Mouse (Mus musculus) G1E (cell line): ENCODE measurements around the gene Dennd1c. TPM values are rescaled to one million over a fixed set of nuclear protein-coding genes. Genes with fewer than 3 reads are reported as not detected.

Experiments used
- ATAC-seq: 2 replicates; pipeline ENCODE4 v1.8.0; 2016; ENCODE audit warnings: mild to moderate bottlenecking; ENCODE audit not compliant: insufficient number of reproducible peaks, poor library complexity, low FRiP score, severe bottlenecking; ENCODE audit errors: extremely low read depth
- DNase-seq: peaks from one replicate; pipeline ENCODE4 v3.0.0; 2012; ENCODE audit warnings: low spot score
- H3K27me3 ChIP-seq: 2 replicates; pipeline ENCODE4 v1.6.1; 2012; ENCODE audit warnings: mild to moderate bottlenecking, low read length, inconsistent platforms; ENCODE audit not compliant: insufficient read depth
- H3K36me3 ChIP-seq: replicated peaks from 2 replicates; pipeline ENCODE3; 2012; ENCODE audit warnings: mild to moderate bottlenecking, inconsistent platforms
- H3K4me1 ChIP-seq: 2 replicates; pipeline ENCODE4 v1.6.1; 2012; ENCODE audit warnings: low read depth, low read length, inconsistent platforms, mixed read lengths; ENCODE audit not compliant: insufficient read depth
- H3K4me3 ChIP-seq: 2 replicates; pipeline ENCODE4 v1.5.1; 2012; ENCODE audit warnings: low read depth, mild to moderate bottlenecking, inconsistent platforms, low read length, moderate library complexity, mixed read lengths
- H3K9me3 ChIP-seq: replicated peaks from 2 replicates; pipeline ENCODE4 v1.6.1; 2012; ENCODE audit warnings: inconsistent platforms
- CTCF ChIP-seq: IDR thresholded peaks from 2 replicates; pipeline ENCODE4 v1.5.1; 2012; ENCODE audit warnings: low read depth, low read length, inconsistent platforms, mixed read lengths
- GATA1 ChIP-seq: IDR thresholded peaks from 2 replicates; pipeline ENCODE4 v1.6.1; 2012; ENCODE audit warnings: borderline replicate concordance, low read length, inconsistent platforms, mixed read lengths
- GATA2 ChIP-seq: IDR thresholded peaks from 2 replicates; pipeline ENCODE4 v1.6.1; 2012; ENCODE audit warnings: low read depth, low read length, inconsistent platforms, borderline replicate concordance
- POLR2AphosphoS5 ChIP-seq: IDR thresholded peaks from 2 replicates; pipeline ENCODE4 v1.6.1; 2012; ENCODE audit warnings: low read depth, low read length, inconsistent platforms; ENCODE audit not compliant: insufficient replicate concordance
- TAL1 ChIP-seq: conservative IDR thresholded peaks from 2 replicates; pipeline ENCODE4 v1.6.1; 2012; ENCODE audit warnings: low read depth, low read length, inconsistent platforms, mixed read lengths
- polyA plus RNA-seq: library from polyadenylated mRNA; stranded (reverse); fragments of >175 nt; gene quantifications from 2 replicates; pipeline ENCODE4 v1.2.3, GENCODE M21; 2012
- total RNA-seq, 2 experiments: library from RNA; stranded (forward) in 1 of 2; stranded (reverse) in 1 of 2; fragments of 200-1000 nt in 1 of 2; fragments of >200 nt in 1 of 2; fragmentation: Nextera tagmentation in 1 of 2; gene quantifications; 2 replicates each; pipeline ENCODE4 v1.2.3; 2014 to 2017

The Dennd1c gene
- total and polyA plus RNA-seq, 3 experiments = 13.4 to 39.7 (median 24.6) TPM

DNA sequence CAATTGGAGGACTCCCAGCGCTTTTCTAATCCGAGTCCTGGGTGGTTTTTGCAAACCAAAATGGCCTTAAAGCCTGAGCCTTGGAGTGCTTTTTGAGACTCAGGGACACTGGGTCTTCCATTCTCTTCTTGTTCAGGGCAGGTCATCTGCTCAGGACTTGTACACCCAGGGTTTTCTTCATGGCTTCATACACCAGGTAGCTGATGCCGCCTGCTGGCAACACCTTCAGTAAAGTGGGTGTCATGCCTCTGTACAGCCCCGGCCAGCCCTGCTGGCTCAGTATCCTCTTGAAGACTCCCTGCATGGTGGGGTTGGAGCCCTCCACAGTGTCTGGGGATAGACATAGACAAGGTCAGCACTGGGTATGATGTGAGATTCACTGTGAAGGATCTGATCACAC is 45.5 kb downstream of the Dennd1c start:
- DNase-seq = no peak
- no peaks in the 10 kb centered on the region for H3K9me3 ChIP-seq
- H3K4me3 ChIP-seq = peak overlapping the region; percentile 5; the same call in 1 of the 2 replicates

DNA sequence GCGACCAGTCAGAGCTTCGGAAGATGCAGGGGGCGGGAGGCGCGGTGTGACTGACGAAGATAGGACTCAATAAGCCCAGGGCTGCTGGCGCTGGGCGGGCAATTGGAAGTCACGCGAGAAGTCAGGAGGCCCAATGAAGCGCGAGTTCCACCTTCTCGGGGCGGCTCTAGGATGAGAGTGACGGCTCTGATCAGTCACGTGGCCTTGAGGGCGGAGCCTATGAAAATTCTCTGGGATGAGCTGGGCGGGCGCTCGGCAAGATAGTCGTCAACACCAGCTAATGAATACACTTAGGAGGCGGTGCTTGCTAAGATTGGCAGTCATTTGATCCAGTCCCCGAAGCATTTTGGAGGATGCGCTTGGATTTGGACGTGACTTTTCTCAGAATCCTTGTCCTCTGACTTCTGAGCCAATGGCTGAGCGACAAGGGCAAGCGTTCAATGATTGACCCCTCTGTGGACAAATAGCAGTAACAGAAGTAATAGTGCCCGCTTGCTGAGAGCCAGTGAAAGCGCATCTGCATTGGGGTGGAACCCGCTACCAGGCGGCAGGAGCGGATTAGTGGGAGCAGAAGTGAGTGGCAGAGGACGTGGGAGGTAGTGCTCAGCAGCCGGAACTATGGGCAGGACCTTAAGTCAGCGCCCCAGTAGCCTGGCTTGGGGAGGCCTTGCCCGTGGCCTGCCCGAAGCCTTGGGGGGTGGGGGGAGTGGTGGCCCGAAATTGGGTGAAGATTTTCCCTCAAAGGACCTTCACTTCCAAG is 46.5 kb downstream of the Dennd1c start:
- H3K4me1 ChIP-seq = peaks cover 46% of the 10 kb centered on the region
- H3K4me3 ChIP-seq = peak overlapping the region; percentile 87
- no peaks in the 10 kb centered on the region for H3K9me3 ChIP-seq
- H3K27me3 ChIP-seq = peaks cover 6% of the 10 kb centered on the region
- peaks cover 33% of the 10 kb centered on the region for H3K36me3 ChIP-seq
- DNase-seq (peak; percentile 97), ATAC-seq (peak; percentile 82)
- TF ChIP-seq TAL1 = no peak
- TF ChIP-seq GATA1 = no peak
- TF ChIP-seq CTCF = no peak
- TF ChIP-seq POLR2AphosphoS5 = no peak
- TF ChIP-seq GATA2 = no peak

More for the DNA sequence above, 45.5 kb downstream of the Dennd1c start:
- Histone ChIP-seq H3K27me3 (peaks cover 8% of the 10 kb centered on the region), H3K36me3 (peaks cover 22% of the 10 kb centered on the region), H3K4me1 (peaks cover 37% of the 10 kb centered on the region)
- no peak for TF ChIP-seq GATA2
- TF ChIP-seq CTCF = no peak
- TF ChIP-seq TAL1 = no peak
- TF ChIP-seq POLR2AphosphoS5 = no peak
- no peak for TF ChIP-seq GATA1
- no peak for ATAC-seq

DNA sequence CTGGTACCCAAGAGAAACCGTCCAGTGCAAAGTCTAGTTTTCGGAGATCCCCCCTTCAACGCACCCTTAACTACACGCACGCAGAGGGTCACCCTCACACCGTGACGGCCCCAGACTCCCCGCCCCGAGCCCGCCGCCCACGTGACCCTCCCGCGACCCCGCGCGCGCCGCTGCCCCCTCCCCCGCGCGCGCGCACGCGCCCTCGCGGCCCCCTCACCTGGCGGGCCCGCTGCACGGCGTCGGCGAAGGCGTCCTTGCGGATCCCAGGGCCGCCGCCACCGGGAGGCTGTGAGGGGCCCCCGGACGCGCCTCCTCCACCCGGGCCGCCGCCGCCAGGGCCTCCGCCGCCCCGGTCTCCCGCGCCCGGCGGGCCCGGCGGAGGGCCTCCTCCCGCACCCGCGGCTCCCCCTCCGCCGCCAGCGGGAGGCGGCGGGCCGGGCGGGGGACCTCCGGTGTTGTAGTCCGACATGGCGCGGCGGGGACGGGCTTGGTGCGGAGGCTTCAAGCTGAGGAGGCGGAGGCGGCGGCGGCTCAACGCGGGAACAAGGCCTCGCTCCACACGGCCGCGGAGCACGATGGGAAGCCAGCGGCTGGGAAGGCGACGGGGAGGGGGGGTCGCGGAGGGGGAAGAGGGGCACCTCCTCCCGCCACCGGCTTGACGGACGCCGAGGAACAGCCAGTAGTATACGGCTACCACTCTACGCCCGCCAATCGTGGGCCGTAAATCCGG is 47.2 kb downstream of the Dennd1c start, which contains the start of gene Khsrp:
Gene Khsrp (minus strand): TSS at position 592 of the 730 bp plus-strand sequence.
- no peaks in the 10 kb centered on the region for H3K9me3 ChIP-seq
- peaks cover 54% of the 10 kb centered on the region for H3K4me1 ChIP-seq
- no peak for ATAC-seq
- peaks cover 40% of the 10 kb centered on the region for H3K36me3 ChIP-seq
- TF ChIP-seq CTCF = no peak
- DNase-seq = peak; percentile 60
- H3K27me3 ChIP-seq = peaks cover 3% of the 10 kb centered on the region
- H3K4me3 ChIP-seq = peak within 1 kb of the TSS; percentile 87

DNA sequence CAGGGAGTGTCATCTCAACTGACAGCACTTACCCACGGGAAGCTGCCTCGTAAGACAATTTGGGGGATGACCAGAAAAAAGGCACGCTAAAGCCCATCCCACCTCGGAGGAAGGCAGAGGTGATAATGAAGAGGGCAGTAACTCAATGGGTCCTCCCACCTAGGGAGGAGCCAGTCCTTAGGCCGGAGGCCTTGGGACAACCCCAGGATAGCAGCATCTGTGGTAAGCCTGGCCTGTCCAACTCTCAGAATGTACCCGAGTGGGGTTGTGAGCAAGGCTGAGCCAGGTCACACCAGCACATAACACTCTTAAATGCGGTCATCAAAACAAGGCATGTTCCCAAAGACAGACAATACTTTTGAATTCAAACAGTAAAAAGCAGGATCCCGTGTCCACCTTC is 48.6 kb downstream of the Dennd1c start:
- Histone ChIP-seq H3K27me3 (peaks cover 1% of the 10 kb centered on the region; the same call in 1 of the 2 replicates), H3K4me1 (peaks cover 64% of the 10 kb centered on the region), H3K4me3 (peak overlapping the region; percentile 87), H3K9me3 (no peaks in the 10 kb centered on the region), H3K36me3 (peaks cover 54% of the 10 kb centered on the region)
- ATAC-seq (no peak), DNase-seq (no peak)
- TF ChIP-seq GATA2 = no peak
- TF ChIP-seq GATA1 = no peak

DNA sequence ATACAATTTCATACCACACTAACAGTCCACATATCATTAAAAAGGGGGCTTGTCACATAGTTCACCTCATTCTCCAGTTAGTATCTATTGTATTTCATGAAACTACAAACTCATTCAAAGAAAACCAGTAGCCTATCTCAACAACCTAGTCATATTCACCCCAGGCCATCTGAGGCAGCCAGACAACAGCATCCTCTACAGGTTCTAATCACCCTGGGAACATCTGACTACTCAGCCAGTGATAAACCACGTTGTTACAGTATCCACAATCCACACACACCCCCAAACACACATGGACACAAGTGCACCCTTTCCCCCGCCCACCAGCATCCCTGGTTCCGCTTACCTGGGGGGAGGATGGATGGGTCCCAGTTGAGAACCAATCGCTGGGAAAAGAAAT is 50.8 kb downstream of the Dennd1c start:
- no peak overlapping the region; the same call in 1 of the 2 replicates for H3K4me3 ChIP-seq
- ATAC-seq = no peak
- H3K36me3 ChIP-seq = peaks cover 76% of the 10 kb centered on the region
- no peaks in the 10 kb centered on the region for H3K9me3 ChIP-seq
- TF ChIP-seq CTCF (no peak), TAL1 (no peak), GATA1 (no peak), POLR2AphosphoS5 (no peak), GATA2 (no peak)
- no peak for DNase-seq
- H3K4me1 ChIP-seq = peaks cover 78% of the 10 kb centered on the region
- no peaks in the 10 kb centered on the region for H3K27me3 ChIP-seq

DNA sequence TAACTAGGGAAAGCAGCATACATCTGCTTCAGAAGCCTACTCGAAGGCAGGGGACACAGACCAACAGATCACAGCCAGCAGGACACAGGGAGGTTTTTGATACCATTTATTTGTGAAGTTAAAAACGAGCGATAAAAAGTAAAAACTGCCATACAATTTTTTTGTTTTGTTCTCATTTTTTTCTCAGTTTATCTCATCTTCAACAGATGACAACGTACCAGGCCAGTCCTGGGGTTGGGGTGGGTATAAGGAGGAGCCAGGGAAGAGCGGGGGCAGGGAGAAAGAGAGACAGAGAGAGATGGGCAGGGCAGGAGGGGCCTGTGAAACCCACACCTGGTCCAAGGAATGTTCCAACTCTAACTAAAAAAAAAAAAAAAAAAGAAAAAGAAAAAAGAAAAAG is 57.4 kb downstream of the Dennd1c start:
- no peak for DNase-seq
- no peak for TF ChIP-seq POLR2AphosphoS5
- peak; percentile 69 for ATAC-seq
- Histone ChIP-seq H3K36me3 (peaks cover 71% of the 10 kb centered on the region), H3K27me3 (no peaks in the 10 kb centered on the region), H3K4me1 (peaks cover 82% of the 10 kb centered on the region), H3K9me3 (no peaks in the 10 kb centered on the region), H3K4me3 (no peak overlapping the region; the same call in 1 of the 2 replicates)
